Mouse (Mus musculus): ENCODE measurements around the gene Sgo2a. TPM values are rescaled to one million over a fixed set of nuclear protein-coding genes. Genes with fewer than 3 reads are reported as not detected.

Gene Sgo2a
- polyA plus RNA-seq, 1 experiment from 2014 or later = 27.1 TPM

GRCm38 (mm10) chr1:57954376-57954765, 41.4 kb upstream of the Sgo2a start:
- H3K9ac ChIP-seq = no peak overlapping the region
- no peaks in the 10 kb centered on the region for H3K27me3 ChIP-seq (ENCODE audit: insufficient read depth, low read length)
- H3K4me3 ChIP-seq (ENCODE audit: low read depth, low read length) = no peak overlapping the region
- no peak for TF ChIP-seq CTCF (IDR thresholded peaks at IDR 0.05; ENCODE audit: low read depth)
- no peak overlapping the region for H3K27ac ChIP-seq (ENCODE audit: low read depth)
- no peak for ATAC-seq (ENCODE audit: insufficient read depth)
- no peaks in the 10 kb centered on the region for H3K9me3 ChIP-seq (ENCODE audit: low read depth, low read length)
- no peaks in the 10 kb centered on the region for H3K4me1 ChIP-seq (ENCODE audit: insufficient read depth)
- peaks cover 34% of the 10 kb centered on the region for H3K36me3 ChIP-seq (ENCODE audit: insufficient read depth)
- DNase-seq = no peak
- 71% methylated on average over 5 of the region's 5 CpGs for WGBS
- H3K4me2 ChIP-seq = no peak overlapping the region

DNA sequence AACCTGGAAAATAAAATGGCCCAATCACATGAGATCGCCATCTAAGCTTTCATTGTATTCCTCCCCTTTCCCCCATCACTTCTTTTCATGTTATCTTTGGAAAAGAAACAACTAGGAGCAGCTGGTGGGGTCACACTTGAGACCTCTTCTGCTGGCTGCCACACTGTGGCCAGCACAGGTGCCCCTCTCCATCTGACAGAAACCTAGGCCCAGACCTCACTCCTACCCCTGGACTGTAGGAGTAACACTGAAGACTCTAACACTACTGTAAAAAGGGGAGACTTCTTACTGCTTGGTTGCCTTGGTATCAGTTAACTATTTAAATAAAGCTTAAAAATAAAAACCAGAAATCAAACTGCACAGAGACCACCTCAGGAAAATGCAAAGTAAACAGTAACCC, 40.0 kb upstream of the Sgo2a start:
- ATAC-seq (ENCODE audit: insufficient read depth) (no peak), DNase-seq (no peak)
- no peak overlapping the region for H3K9ac ChIP-seq
- H3K4me2 ChIP-seq = no peak overlapping the region
- H3K27ac ChIP-seq (ENCODE audit: low read depth) = no peak overlapping the region
- peaks cover 36% of the 10 kb centered on the region for H3K36me3 ChIP-seq (ENCODE audit: insufficient read depth)
- H3K4me3 ChIP-seq (ENCODE audit: low read depth, low read length) = no peak overlapping the region
- no peaks in the 10 kb centered on the region for H3K4me1 ChIP-seq (ENCODE audit: insufficient read depth)
- H3K27me3 ChIP-seq (ENCODE audit: insufficient read depth, low read length) = no peaks in the 10 kb centered on the region
- no peaks in the 10 kb centered on the region for H3K9me3 ChIP-seq (ENCODE audit: low read depth, low read length)
- 82% methylated on average over 1 of the region's 1 CpGs for WGBS
- TF ChIP-seq CTCF (IDR thresholded peaks at IDR 0.05; ENCODE audit: low read depth) = no peak

- peak; percentile 98 for DNase-seq
- peak overlapping the region; percentile 84 for H3K27ac ChIP-seq (ENCODE audit: low read depth)
- peak overlapping the region; percentile 76 for H3K4me3 ChIP-seq (ENCODE audit: low read depth, low read length)
- H3K27me3 ChIP-seq (ENCODE audit: insufficient read depth, low read length) = no peaks in the 10 kb centered on the region
- peak; percentile 99 for ATAC-seq (ENCODE audit: insufficient read depth)
- 0 out of 2 replicates have a peak, but pooled peaks cover 8% of the 10 kb centered on the region for H3K4me1 ChIP-seq (ENCODE audit: insufficient read depth)
- 0% methylated on average over 64 of the region's 65 CpGs for WGBS
- H3K9me3 ChIP-seq (ENCODE audit: low read depth, low read length) = no peaks in the 10 kb centered on the region
- H3K36me3 ChIP-seq (ENCODE audit: insufficient read depth) = peaks cover 25% of the 10 kb centered on the region
- TF ChIP-seq CTCF (IDR thresholded peaks at IDR 0.05; ENCODE audit: low read depth) = peak; percentile 76
- peak overlapping the region; percentile 91 for H3K9ac ChIP-seq
- peak overlapping the region; percentile 68 for H3K4me2 ChIP-seq
Observed at GRCm38 (mm10) chr1:57969327-57970271, 26.2 kb upstream of the Sgo2a start.

GRCm38 (mm10) chr1:57971588-57971987, 24.2 kb upstream of the Sgo2a start:
- 0 out of 2 replicates have a peak, but pooled peaks cover 8% of the 10 kb centered on the region for H3K4me1 ChIP-seq (ENCODE audit: insufficient read depth)
- H3K36me3 ChIP-seq (ENCODE audit: insufficient read depth) = peaks cover 8% of the 10 kb centered on the region

DNA sequence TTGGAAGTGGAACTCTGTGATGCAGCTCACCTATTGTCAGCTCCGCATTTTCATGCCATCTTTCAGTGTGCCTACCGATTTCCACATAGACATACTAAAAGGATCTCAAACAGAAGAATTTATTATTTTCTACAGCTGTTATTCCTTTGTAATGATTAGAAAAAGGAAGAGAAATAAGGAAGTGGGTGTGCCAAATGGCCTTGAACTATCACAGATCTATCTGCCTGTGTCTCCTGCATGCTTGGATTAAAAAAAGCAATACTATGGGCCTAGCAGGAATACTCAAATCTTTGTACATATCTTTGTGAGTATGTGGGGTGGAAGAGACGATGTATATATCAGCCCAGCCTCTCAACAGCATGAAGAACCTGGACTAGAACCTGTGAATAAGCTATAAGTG, 18.9 kb upstream of the Sgo2a start:
- no peak for ATAC-seq (ENCODE audit: insufficient read depth)
- no peak for TF ChIP-seq CTCF (IDR thresholded peaks at IDR 0.05; ENCODE audit: low read depth)
- Histone ChIP-seq H3K27ac (ENCODE audit: low read depth) (no peak overlapping the region), H3K27me3 (ENCODE audit: insufficient read depth, low read length) (no peaks in the 10 kb centered on the region), H3K9me3 (ENCODE audit: low read depth, low read length) (no peaks in the 10 kb centered on the region), H3K36me3 (ENCODE audit: insufficient read depth) (no peaks in the 10 kb centered on the region), H3K4me2 (no peak overlapping the region), H3K9ac (no peak overlapping the region), H3K4me3 (ENCODE audit: low read depth, low read length) (no peak overlapping the region), H3K4me1 (ENCODE audit: insufficient read depth) (no peaks in the 10 kb centered on the region)
- no peak for DNase-seq
- 86% methylated on average over 3 of the region's 3 CpGs for WGBS

More at GRCm38 (mm10) chr1:57971588-57971987, 24.2 kb upstream of the Sgo2a start:
- Histone ChIP-seq H3K4me2 (no peak overlapping the region), H3K4me3 (ENCODE audit: low read depth, low read length) (no peak overlapping the region), H3K27me3 (ENCODE audit: insufficient read depth, low read length) (no peaks in the 10 kb centered on the region), H3K9ac (no peak overlapping the region), H3K27ac (ENCODE audit: low read depth) (no peak overlapping the region), H3K9me3 (ENCODE audit: low read depth, low read length) (no peaks in the 10 kb centered on the region)
- 73% methylated on average over 2 of the region's 2 CpGs for WGBS
- DNase-seq (no peak), ATAC-seq (ENCODE audit: insufficient read depth) (no peak)
- no peak for TF ChIP-seq CTCF (IDR thresholded peaks at IDR 0.05; ENCODE audit: low read depth)

DNA sequence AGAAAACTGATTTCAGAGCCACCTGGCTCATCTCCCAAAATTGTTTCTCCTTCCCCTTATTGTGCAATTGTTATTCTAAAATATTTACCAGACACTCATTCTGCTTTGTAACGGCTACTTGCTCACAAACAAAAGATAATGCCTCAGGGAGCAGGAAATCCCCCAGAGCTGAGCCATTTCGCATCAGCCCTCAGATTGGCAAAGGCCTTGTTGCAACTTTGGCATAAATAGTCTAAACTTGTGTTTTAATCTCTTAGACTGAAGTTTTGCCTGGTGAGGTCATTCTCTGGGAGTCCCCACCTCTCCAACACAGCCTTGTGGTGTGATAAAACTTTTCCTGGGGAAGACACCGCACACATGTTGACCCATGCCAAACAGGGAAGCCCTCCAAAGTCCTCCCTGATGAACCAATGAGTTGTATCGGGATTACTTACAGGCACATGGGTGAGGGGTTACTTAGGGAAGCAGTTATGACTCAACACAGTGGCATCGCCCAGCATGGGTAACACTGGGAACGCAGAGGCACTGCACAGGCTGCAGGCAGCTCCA, 6.6 kb upstream of the Sgo2a start:
- Histone ChIP-seq H3K27me3 (ENCODE audit: insufficient read depth, low read length) (no peaks in the 10 kb centered on the region), H3K27ac (ENCODE audit: low read depth) (no peak overlapping the region; the same call in 1 of the 2 replicates), H3K4me1 (ENCODE audit: insufficient read depth) (no peaks in the 10 kb centered on the region), H3K4me2 (no peak overlapping the region), H3K9ac (no peak overlapping the region), H3K9me3 (ENCODE audit: low read depth, low read length) (no peaks in the 10 kb centered on the region), H3K36me3 (ENCODE audit: insufficient read depth) (no peaks in the 10 kb centered on the region), H3K4me3 (ENCODE audit: low read depth, low read length) (no peak overlapping the region)
- no peak for TF ChIP-seq CTCF (IDR thresholded peaks at IDR 0.05; ENCODE audit: low read depth)
- ATAC-seq (ENCODE audit: insufficient read depth) (peak; percentile 31; the same call in 1 of the 2 replicates), DNase-seq (peak; percentile 42)
- WGBS = 61% methylated on average over 6 of the region's 6 CpGs

DNA sequence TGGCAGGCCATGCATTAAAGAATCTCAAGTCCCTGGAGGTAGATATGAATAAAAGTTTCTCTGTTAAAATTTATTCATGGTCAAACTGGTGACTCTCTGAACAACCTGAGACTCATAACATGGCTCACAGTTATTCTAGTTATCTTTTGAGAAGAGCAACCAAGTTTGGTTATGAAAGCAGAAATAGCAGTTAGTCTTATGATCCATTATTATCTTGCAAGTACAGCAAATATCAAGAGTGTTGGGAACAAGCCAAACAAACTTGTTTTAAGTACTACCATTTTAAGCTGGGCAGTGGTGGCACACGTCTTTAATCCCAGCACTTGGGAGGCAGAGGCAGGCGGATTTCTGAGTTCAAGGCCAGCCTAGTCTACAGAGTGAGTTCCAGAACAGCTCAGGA, 4.5 kb upstream of the Sgo2a start:
- Histone ChIP-seq H3K4me1 (ENCODE audit: insufficient read depth) (no peaks in the 10 kb centered on the region), H3K36me3 (ENCODE audit: insufficient read depth) (no peaks in the 10 kb centered on the region), H3K27me3 (ENCODE audit: insufficient read depth, low read length) (no peaks in the 10 kb centered on the region), H3K9me3 (ENCODE audit: low read depth, low read length) (no peaks in the 10 kb centered on the region), H3K27ac (ENCODE audit: low read depth) (no peak overlapping the region), H3K4me3 (ENCODE audit: low read depth, low read length) (no peak overlapping the region), H3K9ac (no peak overlapping the region), H3K4me2 (no peak overlapping the region)
- ATAC-seq (ENCODE audit: insufficient read depth) (no peak), DNase-seq (no peak)
- 74% methylated on average over 2 of the region's 2 CpGs for WGBS
- TF ChIP-seq CTCF (IDR thresholded peaks at IDR 0.05; ENCODE audit: low read depth) = no peak
